Mouse (Mus musculus): ENCODE measurements around the gene Lmx1b.
A peak's percentile ranks its signal among the peaks of the same experiment; 100 is the strongest.

The Lmx1b gene

GRCm38 (mm10) chr2:33630081-33631021 is 10.0 kb downstream of the Lmx1b start:
- DNase-seq (ENCODE audit: low spot score): no peak

GRCm38 (mm10) chr2:33629641-33630040 is 10.7 kb downstream of the Lmx1b start:
- DNase-seq (ENCODE audit: low spot score): no peak

GRCm38 (mm10) chr2:33628791-33629190 is 11.5 kb downstream of the Lmx1b start:
- no peak for DNase-seq (ENCODE audit: low spot score)

GRCm38 (mm10) chr2:33627058-33627375 is 13.3 kb downstream of the Lmx1b start:
- no peak for DNase-seq (ENCODE audit: low spot score)

GRCm38 (mm10) chr2:33626262-33627057 is 13.9 kb downstream of the Lmx1b start:
- DNase-seq (ENCODE audit: low spot score): no peak

- no peak for DNase-seq (ENCODE audit: low spot score)
Observed at GRCm38 (mm10) chr2:33617670-33618069, 22.6 kb downstream of the Lmx1b start.

- peak; percentile 54 for DNase-seq (ENCODE audit: low spot score)
Observed at GRCm38 (mm10) chr2:33616411-33616843, 23.9 kb downstream of the Lmx1b start.

- DNase-seq (ENCODE audit: low spot score): no peak
Observed at GRCm38 (mm10) chr2:33615843-33616344, 24.4 kb downstream of the Lmx1b start.

- DNase-seq (ENCODE audit: low spot score): no peak
Observed at GRCm38 (mm10) chr2:33605487-33606256, 34.6 kb downstream of the Lmx1b start.

- DNase-seq (ENCODE audit: low spot score): no peak
Observed at GRCm38 (mm10) chr2:33604846-33605486, 35.3 kb downstream of the Lmx1b start.

GRCm38 (mm10) chr2:33600520-33600919 is 39.8 kb downstream of the Lmx1b start:
- DNase-seq (ENCODE audit: low spot score): no peak

- DNase-seq (ENCODE audit: low spot score): no peak
Observed at GRCm38 (mm10) chr2:33597384-33597783, 42.9 kb downstream of the Lmx1b start.

GRCm38 (mm10) chr2:33595085-33595423 is 45.3 kb downstream of the Lmx1b start:
- no peak for DNase-seq (ENCODE audit: low spot score)

GRCm38 (mm10) chr2:33594181-33595084 is 45.9 kb downstream of the Lmx1b start:
- no peak for DNase-seq (ENCODE audit: low spot score)

- no peak for DNase-seq (ENCODE audit: low spot score)
Observed at GRCm38 (mm10) chr2:33592931-33593555, 47.3 kb downstream of the Lmx1b start.

- no peak for DNase-seq (ENCODE audit: low spot score)
Observed at GRCm38 (mm10) chr2:33589280-33589679, 51.0 kb downstream of the Lmx1b start.

GRCm38 (mm10) chr2:33584937-33585910 is 55.1 kb downstream of the Lmx1b start:
- no peak for DNase-seq (ENCODE audit: low spot score)

- no peak for DNase-seq (ENCODE audit: low spot score)
Observed at GRCm38 (mm10) chr2:33583761-33584160, 56.5 kb downstream of the Lmx1b start.

- no peak for DNase-seq (ENCODE audit: low spot score)
Observed at GRCm38 (mm10) chr2:33583317-33583716, 57.0 kb downstream of the Lmx1b start.
